Mouse (Mus musculus): Measurements from ENCODE around the gene Ric1. TPM values are rescaled to one million over a fixed set of nuclear protein-coding genes. Genes with fewer than 3 reads are reported as not detected.
A peak's percentile ranks its signal among the peaks of the same experiment; 100 is the strongest.

Gene Ric1
- polyA plus RNA-seq, 1 experiment, result 28.9 TPM

- TF ChIP-seq POLR2A (IDR thresholded peaks at IDR 0.05; ENCODE audit: extremely low read depth, insufficient read depth, low read length) (no peak), CTCF (IDR thresholded peaks at IDR 0.05; ENCODE audit: extremely low read depth, insufficient read depth, low read length) (no peak)
- Histone ChIP-seq H3K4me3 (ENCODE audit: insufficient read depth, low read length) (no peak overlapping the region), H3K27ac (ENCODE audit: insufficient read depth, low read length) (no peak overlapping the region), H3K4me1 (ENCODE audit: control insufficient read depth, insufficient read depth, low read length) (peaks cover 4% of the 10 kb centered on the region)
Measured at GRCm38 (mm10) chr19:29484537-29484936, 37.5 kb upstream of the Ric1 start.

- TF ChIP-seq POLR2A (IDR thresholded peaks at IDR 0.05; ENCODE audit: extremely low read depth, insufficient read depth, low read length) (no peak), CTCF (IDR thresholded peaks at IDR 0.05; ENCODE audit: extremely low read depth, insufficient read depth, low read length) (no peak)
- H3K27ac ChIP-seq (ENCODE audit: insufficient read depth, low read length), result peak overlapping the region; percentile 36; the same call in 1 of the 2 replicates
- no peak overlapping the region for H3K4me3 ChIP-seq (ENCODE audit: insufficient read depth, low read length)
- H3K4me1 ChIP-seq (ENCODE audit: control insufficient read depth, insufficient read depth, low read length), result peaks cover 4% of the 10 kb centered on the region
Measured at GRCm38 (mm10) chr19:29485257-29485948, 36.7 kb upstream of the Ric1 start.

GRCm38 (mm10) chr19:29486545-29487206 lies 35.4 kb upstream of the Ric1 start:
- TF ChIP-seq CTCF (IDR thresholded peaks at IDR 0.05; ENCODE audit: extremely low read depth, insufficient read depth, low read length), result no peak
- no peak for TF ChIP-seq POLR2A (IDR thresholded peaks at IDR 0.05; ENCODE audit: extremely low read depth, insufficient read depth, low read length)
- no peak overlapping the region for H3K27ac ChIP-seq (ENCODE audit: insufficient read depth, low read length)
- peaks cover 4% of the 10 kb centered on the region for H3K4me1 ChIP-seq (ENCODE audit: control insufficient read depth, insufficient read depth, low read length)
- H3K4me3 ChIP-seq (ENCODE audit: insufficient read depth, low read length), result no peak overlapping the region

- Histone ChIP-seq H3K27ac (ENCODE audit: insufficient read depth, low read length) (no peak overlapping the region), H3K4me1 (ENCODE audit: control insufficient read depth, insufficient read depth, low read length) (peaks cover 4% of the 10 kb centered on the region), H3K4me3 (ENCODE audit: insufficient read depth, low read length) (no peak overlapping the region)
- no peak for TF ChIP-seq POLR2A (IDR thresholded peaks at IDR 0.05; ENCODE audit: extremely low read depth, insufficient read depth, low read length)
- TF ChIP-seq CTCF (IDR thresholded peaks at IDR 0.05; ENCODE audit: extremely low read depth, insufficient read depth, low read length), result no peak
Measured at GRCm38 (mm10) chr19:29487326-29488072, 34.6 kb upstream of the Ric1 start.

GRCm38 (mm10) chr19:29488073-29488390 lies 34.0 kb upstream of the Ric1 start:
- H3K4me1 ChIP-seq (ENCODE audit: control insufficient read depth, insufficient read depth, low read length), result peaks cover 4% of the 10 kb centered on the region
- no peak overlapping the region for H3K27ac ChIP-seq (ENCODE audit: insufficient read depth, low read length)
- H3K4me3 ChIP-seq (ENCODE audit: insufficient read depth, low read length), result no peak overlapping the region
- TF ChIP-seq CTCF (IDR thresholded peaks at IDR 0.05; ENCODE audit: extremely low read depth, insufficient read depth, low read length), result no peak
- no peak for TF ChIP-seq POLR2A (IDR thresholded peaks at IDR 0.05; ENCODE audit: extremely low read depth, insufficient read depth, low read length)

GRCm38 (mm10) chr19:29488420-29488819 lies 33.7 kb upstream of the Ric1 start:
- TF ChIP-seq CTCF (IDR thresholded peaks at IDR 0.05; ENCODE audit: extremely low read depth, insufficient read depth, low read length) (no peak), POLR2A (IDR thresholded peaks at IDR 0.05; ENCODE audit: extremely low read depth, insufficient read depth, low read length) (no peak)
- Histone ChIP-seq H3K4me3 (ENCODE audit: insufficient read depth, low read length) (no peak overlapping the region), H3K4me1 (ENCODE audit: control insufficient read depth, insufficient read depth, low read length) (peaks cover 4% of the 10 kb centered on the region), H3K27ac (ENCODE audit: insufficient read depth, low read length) (no peak overlapping the region)

- Histone ChIP-seq H3K27ac (ENCODE audit: insufficient read depth, low read length) (no peak overlapping the region), H3K4me3 (ENCODE audit: insufficient read depth, low read length) (no peak overlapping the region), H3K4me1 (ENCODE audit: control insufficient read depth, insufficient read depth, low read length) (no peaks in the 10 kb centered on the region; the same call in 1 of the 2 replicates)
- no peak for TF ChIP-seq POLR2A (IDR thresholded peaks at IDR 0.05; ENCODE audit: extremely low read depth, insufficient read depth, low read length)
- TF ChIP-seq CTCF (IDR thresholded peaks at IDR 0.05; ENCODE audit: extremely low read depth, insufficient read depth, low read length), result no peak
Measured at GRCm38 (mm10) chr19:29489785-29490284, 32.2 kb upstream of the Ric1 start.

GRCm38 (mm10) chr19:29491467-29491866 lies 30.6 kb upstream of the Ric1 start:
- TF ChIP-seq CTCF (IDR thresholded peaks at IDR 0.05; ENCODE audit: extremely low read depth, insufficient read depth, low read length) (no peak), POLR2A (IDR thresholded peaks at IDR 0.05; ENCODE audit: extremely low read depth, insufficient read depth, low read length) (no peak)
- H3K4me1 ChIP-seq (ENCODE audit: control insufficient read depth, insufficient read depth, low read length), result no peaks in the 10 kb centered on the region
- no peak overlapping the region for H3K4me3 ChIP-seq (ENCODE audit: insufficient read depth, low read length)
- no peak overlapping the region for H3K27ac ChIP-seq (ENCODE audit: insufficient read depth, low read length)

GRCm38 (mm10) chr19:29494454-29494853 lies 27.6 kb upstream of the Ric1 start:
- no peak for TF ChIP-seq CTCF (IDR thresholded peaks at IDR 0.05; ENCODE audit: extremely low read depth, insufficient read depth, low read length)
- no peak for TF ChIP-seq POLR2A (IDR thresholded peaks at IDR 0.05; ENCODE audit: extremely low read depth, insufficient read depth, low read length)
- Histone ChIP-seq H3K4me1 (ENCODE audit: control insufficient read depth, insufficient read depth, low read length) (no peaks in the 10 kb centered on the region), H3K27ac (ENCODE audit: insufficient read depth, low read length) (no peak overlapping the region)

More at GRCm38 (mm10) chr19:29494454-29494853, 27.6 kb upstream of the Ric1 start:
- no peak overlapping the region for H3K4me3 ChIP-seq (ENCODE audit: insufficient read depth, low read length)
